Mouse (Mus musculus) kidney, adult 8-10 months (tissue): Measurements from ENCODE around the gene Sdc3.

Source experiments
- DNase-seq, 2 experiments: peaks; one replicate each; pipeline ENCODE4 v3.0.0; 2022

The Sdc3 gene

DNA sequence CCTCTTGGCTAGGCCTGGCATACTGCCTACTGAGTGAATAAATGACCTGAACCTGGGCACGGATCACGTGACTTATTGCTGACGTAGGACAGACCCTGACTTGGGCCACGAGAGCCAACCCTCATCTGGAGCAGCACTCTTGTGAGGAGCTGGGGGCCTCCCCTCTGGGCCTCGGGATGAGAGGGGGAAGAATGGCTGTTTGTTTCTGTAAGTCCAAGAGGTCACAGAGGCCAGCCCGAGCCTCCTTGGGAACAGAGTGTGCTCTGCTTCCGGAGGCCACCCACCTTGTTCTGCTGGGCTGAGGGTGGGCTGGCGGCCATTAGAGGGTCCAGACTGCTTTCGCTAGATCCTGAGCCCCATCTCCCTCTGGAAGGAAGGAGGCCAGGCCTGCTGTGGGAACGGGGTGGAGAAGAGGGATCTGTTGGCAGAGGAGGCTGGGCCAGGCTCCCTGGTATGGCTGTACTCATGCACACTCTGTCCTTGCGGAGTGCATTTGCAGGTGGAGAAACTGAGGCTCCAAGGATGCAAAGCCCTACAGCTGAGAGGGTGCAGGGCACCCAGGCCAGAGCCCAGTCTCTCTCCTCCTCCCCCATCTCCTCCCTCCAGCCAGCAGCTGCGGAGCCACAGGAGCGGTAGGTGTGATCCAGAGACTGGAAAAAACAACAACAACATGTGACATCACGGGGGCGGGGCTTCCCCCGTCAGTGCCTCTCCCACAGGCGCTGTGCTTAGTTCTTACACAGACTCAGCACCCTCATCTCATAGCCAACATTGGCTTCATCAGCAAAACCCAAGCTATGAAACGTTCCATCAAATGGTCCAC lies 36.7 kb downstream of the Sdc3 start:
- DNase-seq, result peak; percentile 82 to 85

DNA sequence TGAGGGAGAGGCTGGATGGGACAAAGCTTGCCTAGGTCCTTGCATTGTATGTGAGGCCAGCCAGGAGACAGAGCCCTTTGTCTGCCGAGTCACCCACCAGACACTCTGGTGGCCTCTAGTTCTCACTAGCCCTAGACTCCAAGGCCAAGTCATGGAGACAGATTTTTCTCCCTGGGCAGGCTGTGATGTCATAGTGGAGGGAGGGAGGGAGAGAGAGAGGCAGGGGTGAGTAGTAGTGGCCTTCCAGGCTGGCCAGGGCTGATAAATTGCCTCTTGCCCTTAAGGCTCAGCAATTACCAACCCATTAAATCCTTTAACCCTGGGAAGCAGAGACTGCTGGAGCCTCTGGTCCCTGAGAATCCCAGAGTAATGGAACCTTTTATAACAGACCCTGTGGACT lies 41.8 kb downstream of the Sdc3 start:
- no peak for DNase-seq

DNA sequence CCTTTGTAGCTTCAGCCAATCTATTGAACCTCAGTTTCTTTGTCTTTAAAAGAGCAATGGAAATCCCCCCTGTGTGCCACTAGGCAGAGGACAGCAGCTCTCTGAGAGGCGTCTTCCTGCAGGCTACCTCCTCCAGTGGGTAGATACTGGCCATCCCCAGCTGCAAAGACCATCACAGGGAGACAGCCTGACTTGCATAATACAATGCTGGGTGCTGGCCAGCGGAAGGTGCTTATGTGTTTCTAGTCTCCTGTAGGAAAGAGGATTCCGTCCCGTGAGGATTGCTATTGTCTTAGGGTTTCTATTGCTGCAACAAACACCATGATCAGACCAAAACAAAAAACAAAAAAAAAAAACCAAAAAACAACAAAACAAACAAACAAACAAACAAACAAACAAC lies 43.2 kb downstream of the Sdc3 start:
- peak; percentile 33 to 45 for DNase-seq

DNA sequence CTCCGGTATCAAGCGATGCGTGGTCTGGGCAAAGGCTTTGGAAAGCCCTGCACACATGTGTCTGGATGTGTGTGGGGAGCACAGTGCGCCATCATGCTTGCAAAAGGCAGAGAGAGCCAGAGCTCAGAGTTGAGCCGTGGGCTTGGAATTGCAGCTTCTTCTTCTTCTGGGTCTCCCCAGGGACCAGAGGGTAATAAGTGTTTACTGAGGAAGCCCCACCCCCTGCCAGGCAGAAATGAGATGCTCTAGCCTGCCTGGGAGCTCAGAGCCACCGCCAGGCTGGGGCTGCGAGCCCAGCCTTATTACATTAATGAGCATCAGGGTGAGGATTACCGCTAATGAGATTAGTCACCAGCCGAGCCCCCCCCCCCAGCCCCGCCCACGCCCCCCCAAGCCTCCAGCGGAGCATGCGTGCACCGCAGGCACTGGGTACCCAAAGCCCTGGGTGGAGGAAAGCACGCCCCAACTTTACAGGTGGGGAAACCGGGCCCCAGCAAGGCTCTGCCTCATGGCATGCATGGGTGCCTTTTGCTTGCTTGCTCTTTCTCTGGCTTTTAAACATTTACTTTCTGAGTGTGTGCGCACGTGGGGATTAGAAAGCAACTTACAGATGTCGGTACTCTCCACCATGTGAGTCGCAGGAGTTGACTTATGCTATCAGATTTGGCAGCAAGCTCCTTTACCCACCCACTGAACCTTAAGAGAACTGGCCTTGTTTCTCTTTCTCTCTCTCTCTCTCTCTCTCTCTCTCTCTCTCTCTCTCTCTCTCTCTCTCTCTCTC lies 44.1 kb downstream of the Sdc3 start:
- DNase-seq, result peak; percentile 17 to 30

DNA sequence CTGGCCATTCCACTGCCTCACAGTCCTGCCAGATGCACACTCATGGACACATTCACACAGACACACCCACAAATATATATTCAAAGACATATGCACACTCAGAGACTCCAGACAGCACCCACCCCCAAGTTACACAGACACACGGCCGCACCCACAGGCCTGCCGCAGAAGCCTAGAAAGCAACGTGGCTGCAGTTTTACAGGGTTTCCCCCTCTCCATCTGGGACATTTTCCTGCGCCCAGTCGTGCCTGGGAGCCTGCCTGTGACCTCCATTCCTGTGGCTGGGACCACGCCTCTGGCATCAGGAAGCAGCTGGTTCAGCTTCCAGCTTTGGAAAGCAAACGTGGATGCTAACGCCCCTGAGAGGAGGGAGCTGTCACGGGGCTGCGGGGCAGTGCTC lies 46.2 kb downstream of the Sdc3 start:
- DNase-seq, result peak in 1 of 2 experiments; percentile 15

DNA sequence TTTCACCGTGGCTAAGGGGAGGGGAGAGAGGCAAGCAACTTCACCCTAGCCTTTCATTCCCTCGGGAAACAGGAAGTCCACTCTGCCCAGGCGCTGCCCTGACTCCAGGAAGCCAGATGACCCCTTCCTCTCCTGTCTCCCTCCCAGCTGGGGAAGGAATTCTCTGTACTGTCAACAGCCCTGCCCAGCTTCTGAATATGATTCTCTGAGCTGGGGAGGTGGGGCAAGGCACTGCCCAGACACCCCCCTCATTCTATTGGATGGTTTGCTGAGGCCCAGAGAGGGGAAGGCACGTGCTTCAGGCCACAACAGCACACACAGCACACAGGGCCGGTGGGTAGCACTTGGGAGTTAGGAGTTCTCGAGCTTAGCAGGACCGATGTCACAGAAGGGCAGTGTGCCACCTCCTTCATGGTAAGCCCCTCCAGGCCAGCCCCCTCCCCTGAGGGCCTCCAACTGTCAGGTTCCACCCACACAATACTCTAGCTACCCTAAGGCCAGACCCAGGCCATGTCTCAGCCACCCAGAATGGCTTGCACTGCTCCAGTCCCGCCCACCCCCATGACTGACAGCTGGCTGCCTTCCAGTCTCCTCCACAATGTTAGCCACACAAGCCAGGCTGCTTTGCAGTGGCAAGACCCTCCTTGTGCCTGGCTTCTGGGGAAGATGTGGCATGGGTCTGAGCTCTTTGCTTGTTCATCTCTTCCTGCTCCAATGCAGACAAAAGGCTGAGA lies 48.9 kb downstream of the Sdc3 start:
- DNase-seq, result peak; percentile 33 to 53

DNA sequence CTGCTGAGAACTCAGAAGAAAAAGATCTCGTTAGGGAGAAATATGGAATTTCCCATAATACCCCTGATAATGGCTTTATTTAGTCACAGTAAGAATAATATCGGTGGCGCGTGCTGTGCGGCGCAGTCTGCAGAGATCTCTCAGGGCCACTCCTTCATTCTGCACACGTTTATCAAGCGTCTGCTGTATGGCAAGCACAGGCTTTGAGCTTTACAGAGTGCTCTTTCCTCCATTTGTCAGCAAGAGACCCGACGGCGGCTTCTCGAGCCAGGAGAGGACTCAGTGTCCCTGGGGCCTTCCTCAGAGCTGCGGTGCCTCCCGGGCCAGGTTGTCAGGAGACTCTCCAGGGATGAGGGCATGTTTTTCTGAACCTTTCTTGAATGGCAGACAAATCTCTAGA lies 56.5 kb downstream of the Sdc3 start:
- DNase-seq, result no peak

DNA sequence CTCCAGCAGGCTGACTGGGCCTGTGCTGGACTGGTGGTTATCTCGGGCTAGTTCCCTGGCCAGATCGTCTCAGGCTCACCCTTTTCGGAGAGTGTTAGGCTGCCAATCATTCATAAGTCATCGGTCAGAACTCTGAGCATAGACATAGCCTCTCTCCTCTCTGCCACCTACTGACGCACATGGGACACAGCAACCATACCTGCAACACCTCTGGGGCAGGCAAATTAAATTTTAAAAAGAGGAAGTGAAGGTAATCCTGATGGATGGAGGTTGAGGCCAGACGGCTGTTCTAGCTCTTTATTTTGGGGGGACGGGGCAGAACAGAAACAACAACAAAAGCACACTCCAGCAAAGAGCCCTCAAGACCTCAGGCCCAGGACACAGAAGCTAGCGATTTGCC lies 65.3 kb downstream of the Sdc3 start:
- DNase-seq, result no peak

DNA sequence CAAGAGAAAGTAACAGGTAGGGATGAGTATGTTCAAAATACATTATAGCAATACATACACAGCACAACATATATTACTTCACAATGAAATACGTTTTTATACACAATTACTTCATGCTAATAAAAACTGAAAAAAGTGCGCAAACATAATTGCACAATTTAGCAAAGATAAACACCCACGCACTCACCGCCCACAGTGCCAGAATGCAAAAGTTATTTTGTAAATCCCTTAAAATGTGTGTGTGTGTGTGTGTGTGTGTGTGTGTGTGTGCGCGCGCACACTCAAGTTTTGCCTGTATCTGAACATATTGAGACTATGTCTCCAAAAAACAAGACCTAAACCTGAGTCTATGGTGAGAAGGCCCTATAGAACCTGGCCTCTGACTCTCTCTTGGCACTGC lies 66.5 kb downstream of the Sdc3 start:
- no peak for DNase-seq

DNA sequence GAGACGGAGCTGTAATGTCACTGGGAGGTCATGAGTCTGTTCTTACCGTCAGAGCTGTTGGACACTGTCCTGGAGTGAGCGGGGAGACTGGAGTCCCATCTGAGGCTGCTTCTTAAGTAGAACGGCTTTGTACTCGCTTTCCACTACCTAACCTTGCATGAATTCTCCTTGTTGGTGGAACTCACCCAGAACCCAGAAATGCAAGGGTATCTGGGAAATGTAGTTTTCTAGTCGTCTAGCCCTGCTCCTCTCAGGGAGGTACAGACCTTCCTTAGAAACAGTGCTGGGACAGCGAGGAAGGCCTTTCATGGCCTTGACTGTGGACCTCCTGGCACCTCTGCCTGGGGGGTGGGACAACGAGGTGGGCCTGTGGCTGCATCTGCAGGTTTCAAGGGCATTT lies 67.1 kb downstream of the Sdc3 start:
- DNase-seq, result no peak

DNA sequence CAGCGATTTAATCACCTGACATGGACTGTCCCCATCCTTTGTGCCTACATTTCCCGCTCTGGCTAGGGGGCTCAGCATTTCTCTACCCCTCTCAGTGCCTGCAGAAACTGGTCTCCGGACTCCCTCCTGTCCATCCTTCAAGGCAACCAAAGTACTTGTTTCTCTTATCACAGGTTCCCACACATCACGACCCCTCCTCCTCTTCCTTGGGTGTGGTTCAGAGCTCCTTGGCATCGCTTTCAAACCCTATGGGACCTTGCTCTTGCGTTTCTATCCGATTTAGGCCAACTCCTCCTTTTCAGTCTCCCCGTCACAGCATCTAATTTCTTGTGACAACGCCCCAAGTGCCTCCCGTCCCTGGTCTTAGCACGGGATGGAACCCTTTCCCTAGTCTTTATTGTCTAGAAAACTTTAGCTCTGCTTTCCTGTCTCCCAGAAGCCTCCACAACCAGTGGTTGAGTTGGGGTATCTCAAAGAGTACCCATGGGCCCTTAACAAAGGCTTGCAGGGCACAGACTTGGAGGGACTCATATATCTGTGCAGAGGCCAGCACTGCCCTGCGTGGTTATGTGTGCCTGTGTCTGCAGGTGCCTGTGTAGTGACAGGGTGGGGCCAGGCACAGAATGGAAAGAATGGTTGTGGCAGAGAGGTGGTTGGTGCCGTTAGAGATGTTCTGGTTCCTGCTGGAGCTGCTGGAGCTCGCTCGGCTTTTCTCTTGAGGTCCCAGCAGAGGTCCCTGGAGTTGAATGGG lies 68.7 kb downstream of the Sdc3 start:
- DNase-seq, result no peak

DNA sequence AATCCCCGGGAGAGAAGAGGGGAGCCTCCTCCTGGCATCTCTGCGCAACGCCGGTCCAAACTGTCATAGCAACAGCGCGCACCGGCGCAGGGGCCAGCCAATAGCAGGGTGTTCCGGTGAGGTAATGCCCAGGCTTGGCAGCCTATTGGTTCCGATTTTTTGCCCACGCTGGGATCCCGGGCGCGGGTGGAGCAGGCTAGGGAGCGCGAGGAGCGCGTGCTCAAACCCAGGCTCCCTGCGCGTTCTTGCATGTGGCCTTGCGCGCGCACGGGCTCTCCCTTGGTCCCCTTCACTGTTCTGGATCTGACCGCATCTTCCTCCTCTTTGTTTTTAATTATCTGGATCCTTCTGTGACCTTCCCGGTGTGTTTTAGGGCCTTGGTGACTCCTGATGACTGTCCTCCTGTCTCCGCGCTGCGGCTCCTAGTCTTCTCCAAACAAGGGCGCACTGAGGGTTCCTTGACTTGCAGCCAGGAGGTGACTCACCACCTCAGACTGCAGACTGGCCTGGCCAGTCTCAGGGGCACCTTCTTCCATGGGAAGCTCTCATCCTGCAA lies 69.4 kb downstream of the Sdc3 start:
- DNase-seq, result peak; percentile 23 to 48

DNA sequence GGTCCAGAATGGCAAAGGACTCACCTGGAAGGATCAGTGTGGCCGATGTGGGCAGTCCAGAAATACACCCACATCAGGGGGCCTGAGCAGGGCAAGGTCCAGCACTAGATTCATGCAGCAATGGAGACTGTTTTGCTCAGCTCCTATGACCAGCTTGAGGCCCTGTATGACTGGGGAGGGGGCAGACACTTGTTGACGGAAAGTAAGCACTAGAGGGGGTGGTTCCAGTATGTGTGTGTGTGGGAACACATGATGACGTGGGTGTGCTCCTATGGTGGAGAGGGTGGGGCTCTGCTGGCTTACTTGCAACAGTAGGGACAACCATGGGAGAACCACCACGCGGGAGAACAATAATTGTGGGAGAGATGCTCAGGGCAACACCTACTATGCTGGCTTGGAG lies 70.2 kb downstream of the Sdc3 start:
- no peak for DNase-seq

DNA sequence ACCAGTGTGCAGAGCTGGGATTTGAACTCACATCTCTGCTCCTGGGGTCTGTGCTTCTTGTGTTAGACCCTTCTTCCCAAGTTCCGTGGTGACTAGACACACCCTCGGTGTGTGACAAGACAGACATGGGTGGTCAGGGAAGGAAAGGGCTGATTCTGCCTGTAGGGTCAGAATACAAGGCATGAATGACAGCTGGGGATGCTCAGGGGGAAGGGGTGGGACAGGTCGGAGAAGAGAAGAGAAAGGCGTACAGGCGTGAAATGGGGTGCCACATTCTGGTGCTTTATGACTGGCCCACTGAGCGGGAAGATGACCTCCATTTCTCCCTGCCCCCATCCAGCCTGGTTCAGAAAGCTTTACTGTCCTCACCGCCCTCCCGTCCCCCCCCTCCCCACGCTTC lies 73.1 kb downstream of the Sdc3 start:
- no peak for DNase-seq

DNA sequence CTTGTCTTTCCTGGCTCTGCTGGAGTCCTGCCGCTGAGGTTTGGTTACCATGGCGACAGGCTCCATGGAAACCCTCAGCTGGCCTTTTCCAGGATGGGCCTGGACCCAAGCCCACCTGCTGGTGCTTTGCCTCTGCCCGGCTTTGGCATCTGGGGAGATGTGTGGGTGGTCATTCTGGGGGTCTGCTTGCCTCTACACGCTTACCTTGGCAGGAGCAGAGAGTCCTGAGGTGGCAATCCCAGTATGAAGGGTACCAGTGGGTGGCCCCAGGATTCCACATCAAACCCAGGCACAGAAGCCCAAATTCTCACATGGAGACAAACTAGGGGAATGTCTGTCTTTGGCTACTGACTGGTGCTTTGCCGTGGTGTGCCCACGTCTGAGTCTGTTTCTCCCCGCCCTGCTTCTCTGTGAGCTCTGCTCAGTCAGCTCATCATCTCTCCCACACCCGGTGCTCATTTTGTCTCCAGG lies 73.6 kb downstream of the Sdc3 start:
- no peak for DNase-seq

DNA sequence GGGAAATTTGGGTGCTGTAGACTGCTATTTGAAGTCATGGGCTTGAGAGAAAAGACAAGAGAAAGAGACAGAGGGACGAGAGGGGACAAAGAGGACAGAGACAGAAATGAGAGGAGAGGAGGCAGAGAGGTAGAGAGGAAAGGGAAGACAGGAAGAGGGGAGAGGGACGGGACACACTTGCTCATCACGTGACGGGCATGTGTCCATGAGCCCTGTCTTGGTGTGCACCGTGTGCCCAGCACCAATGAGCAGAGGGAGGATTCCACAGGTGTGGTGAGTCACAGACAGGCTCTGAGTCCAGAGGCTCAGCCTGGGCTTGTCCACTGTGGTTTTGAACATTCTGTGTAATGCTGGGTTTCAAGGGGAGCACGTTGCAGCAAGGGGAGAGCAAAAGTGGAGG lies 75.6 kb downstream of the Sdc3 start:
- DNase-seq, result no peak

DNA sequence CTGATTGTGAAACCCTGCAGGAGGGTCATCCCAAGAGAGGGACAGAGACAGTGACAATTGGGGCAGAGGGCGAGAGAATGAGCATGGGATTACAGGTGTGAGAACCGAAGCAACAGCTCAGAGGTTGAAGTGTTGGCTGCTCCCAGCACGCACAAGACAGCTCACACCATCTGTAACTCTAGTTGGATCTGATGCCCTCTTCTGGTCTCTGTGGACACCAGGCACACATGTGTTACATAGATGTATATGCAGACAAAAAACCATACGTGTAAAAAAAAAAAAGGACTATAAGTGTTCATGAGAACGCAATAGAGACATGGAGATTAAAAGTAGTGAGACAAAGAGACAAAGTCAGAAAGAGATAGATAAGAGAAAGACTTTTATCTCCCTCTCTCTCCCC lies 76.5 kb downstream of the Sdc3 start:
- DNase-seq, result no peak

DNA sequence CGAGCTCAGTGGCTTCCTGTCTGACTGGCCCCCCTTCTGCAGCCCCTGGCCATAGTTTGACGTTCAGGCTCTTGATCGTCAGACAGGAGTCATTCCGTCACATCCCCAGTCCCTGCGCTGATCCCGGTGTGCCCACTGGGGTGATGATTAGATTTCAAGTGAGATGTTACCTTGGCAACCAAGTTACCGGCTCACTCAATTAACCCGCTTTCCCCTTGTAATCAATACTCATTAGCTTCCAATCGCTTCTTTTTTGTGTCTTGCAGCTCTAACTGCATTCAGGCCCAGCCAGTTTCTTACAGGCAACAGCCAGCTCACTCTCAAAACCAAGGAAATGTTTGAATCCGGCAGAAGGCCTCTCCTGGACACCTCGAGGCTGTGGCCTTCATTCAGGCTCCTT lies 80.1 kb downstream of the Sdc3 start:
- DNase-seq, result no peak

DNA sequence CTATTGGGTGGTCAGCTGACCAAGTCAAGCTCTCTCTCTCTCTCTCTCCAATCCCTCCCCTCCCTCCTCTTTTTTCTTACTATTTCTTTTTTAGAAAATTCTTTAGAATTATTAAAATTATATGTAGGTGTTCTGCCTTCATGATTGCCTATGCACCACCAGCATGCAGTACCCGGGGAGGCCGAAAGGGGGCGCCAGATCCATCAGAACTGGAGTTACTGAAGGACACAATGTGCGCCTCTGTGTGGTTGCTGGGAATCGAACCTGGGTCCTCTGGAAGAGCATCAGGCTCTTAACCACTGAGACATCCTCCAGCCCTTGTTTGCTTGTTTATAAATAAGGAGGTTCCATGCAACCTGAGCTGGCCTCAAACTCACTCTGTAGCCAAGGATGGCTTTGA lies 81.1 kb downstream of the Sdc3 start:
- DNase-seq, result no peak

DNA sequence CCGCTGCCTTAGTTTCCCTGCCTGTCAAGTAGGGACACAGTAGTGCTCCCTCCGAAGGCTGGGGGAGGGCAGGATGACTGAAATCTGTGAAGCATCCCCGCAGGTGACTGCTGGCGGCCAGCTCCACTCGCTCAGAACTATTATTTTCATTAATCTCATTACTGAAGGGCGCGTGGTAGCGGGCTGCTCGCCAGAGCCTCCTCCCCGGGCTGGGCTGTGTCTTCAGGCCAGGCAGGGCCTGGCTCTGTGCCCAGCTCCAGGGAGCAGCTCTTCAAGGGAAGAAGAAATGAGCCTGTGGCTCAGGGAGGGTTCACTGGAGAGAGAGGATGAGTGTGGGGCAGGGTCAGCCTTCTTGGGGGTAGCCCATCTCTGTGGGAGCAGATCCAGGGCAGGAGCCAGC lies 82.3 kb downstream of the Sdc3 start:
- peak; percentile 35 to 51 for DNase-seq
